Mouse (Mus musculus) heart, adult 8-10 months (tissue): ENCODE results near the gene Foxo3. TPM values are rescaled to one million over a fixed set of nuclear protein-coding genes. Genes with fewer than 3 reads are reported as not detected.
A peak's percentile ranks its signal among the peaks of the same experiment; 100 is the strongest.

ENCODE experiments used
- DNase-seq: peaks from one replicate; pipeline ENCODE4 v3.0.0; 2022; ENCODE audit warnings: low spot score
- total RNA-seq, 4 experiments: library from RNA; stranded (reverse); gene quantifications; 2 replicates each; pipeline ENCODE4 v1.2.4; 2022

Foxo3 gene
- total RNA-seq, 4 experiments from 2014 or later, result 67.9 to 93.5 (median 80.4) TPM

- no peak for DNase-seq
Measured at GRCm38 (mm10) chr10:42275871-42276501, 569 bp downstream of the Foxo3 start.

- DNase-seq, result no peak
Measured at GRCm38 (mm10) chr10:42275401-42275870, 1.1 kb downstream of the Foxo3 start.

GRCm38 (mm10) chr10:42274712-42275400, 1.7 kb downstream of the Foxo3 start:
- no peak for DNase-seq

- DNase-seq, result no peak
Measured at GRCm38 (mm10) chr10:42273760-42274691, 2.5 kb downstream of the Foxo3 start.

- DNase-seq, result no peak
Measured at GRCm38 (mm10) chr10:42273403-42273759, 3.2 kb downstream of the Foxo3 start.

- DNase-seq, result no peak
Measured at GRCm38 (mm10) chr10:42271454-42272230, 4.9 kb downstream of the Foxo3 start.

GRCm38 (mm10) chr10:42270277-42271083, 6.1 kb downstream of the Foxo3 start:
- peak; percentile 67 for DNase-seq

GRCm38 (mm10) chr10:42269281-42270025, 7.1 kb downstream of the Foxo3 start:
- DNase-seq, result no peak

GRCm38 (mm10) chr10:42267811-42268545, 8.6 kb downstream of the Foxo3 start:
- no peak for DNase-seq

GRCm38 (mm10) chr10:42265021-42265689, 11.4 kb downstream of the Foxo3 start:
- no peak for DNase-seq

GRCm38 (mm10) chr10:42264195-42264594, 12.4 kb downstream of the Foxo3 start:
- DNase-seq, result peak; percentile 47

- DNase-seq, result no peak
Measured at GRCm38 (mm10) chr10:42263701-42264100, 12.9 kb downstream of the Foxo3 start.

- no peak for DNase-seq
Measured at GRCm38 (mm10) chr10:42262061-42262460, 14.5 kb downstream of the Foxo3 start.

GRCm38 (mm10) chr10:42261103-42261502, 15.5 kb downstream of the Foxo3 start:
- no peak for DNase-seq

- no peak for DNase-seq
Measured at GRCm38 (mm10) chr10:42260523-42260922, 16.0 kb downstream of the Foxo3 start.

- no peak for DNase-seq
Measured at GRCm38 (mm10) chr10:42259602-42260001, 17.0 kb downstream of the Foxo3 start.

- DNase-seq, result no peak
Measured at GRCm38 (mm10) chr10:42257985-42258384, 18.6 kb downstream of the Foxo3 start.

GRCm38 (mm10) chr10:42254788-42255187, 21.8 kb downstream of the Foxo3 start:
- no peak for DNase-seq
